Mouse (Mus musculus) embryonic facial prominence, embryonic 14.5 days (tissue): Measurements from ENCODE around the gene Tmem169. TPM values are rescaled to one million over a fixed set of nuclear protein-coding genes. Genes with fewer than 3 reads are reported as not detected.
A peak's percentile ranks its signal among the peaks of the same experiment; 100 is the strongest.

ENCODE experiments used
- ATAC-seq: fragments of 200-750 bp; cut with Nextera tagmentation; 2 replicates; pipeline ENCODE4 v1.8.0; 2017; ENCODE audit warnings: low read depth, moderate number of reproducible peaks, moderate TSS enrichment
- DNase-seq: peaks from one replicate; pipeline ENCODE4 v3.0.0-alpha.2; 2015; ENCODE audit warnings: low spot score
- H3K27ac ChIP-seq: fragments of 300-500 bp; sonication (generic); replicated peaks from 2 replicates; pipeline ENCODE4 v1.5.1; 2014; ENCODE audit warnings: low read depth, mild to moderate bottlenecking, low read length, moderate library complexity
- H3K27me3 ChIP-seq: fragments of 300-500 bp; sonication (generic); replicated peaks from 2 replicates; pipeline ENCODE4 v1.6.1; 2014; ENCODE audit warnings: low read length; ENCODE audit not compliant: control insufficient read depth, insufficient read depth
- H3K36me3 ChIP-seq: fragments of 300-500 bp; sonication (generic); 2 replicates; pipeline ENCODE4 v1.6.1; 2014; ENCODE audit warnings: low read length, mixed read lengths; ENCODE audit not compliant: control insufficient read depth, insufficient read depth
- H3K4me1 ChIP-seq: fragments of 300-500 bp; sonication (generic); 2 replicates; pipeline ENCODE4 v1.6.1; 2014; ENCODE audit warnings: antibody characterized with exemption, low read length; ENCODE audit not compliant: control insufficient read depth, insufficient read depth
- H3K4me2 ChIP-seq: fragments of 300-500 bp; sonication (generic); 2 replicates; pipeline ENCODE4 v1.6.1; 2014; ENCODE audit warnings: low read depth, mild to moderate bottlenecking, low read length, moderate library complexity, mixed read lengths
- H3K4me3 ChIP-seq: fragments of 300-500 bp; sonication (generic); 2 replicates; pipeline ENCODE4 v1.5.1; 2014; ENCODE audit warnings: low read depth, mild to moderate bottlenecking, low read length
- H3K9ac ChIP-seq: fragments of 300-500 bp; sonication (generic); 2 replicates; pipeline ENCODE4 v1.6.1; 2014; ENCODE audit warnings: low read depth, mild to moderate bottlenecking, low read length, moderate library complexity, mixed read lengths
- H3K9me3 ChIP-seq: fragments of 300-500 bp; sonication (generic); 2 replicates; pipeline ENCODE4 v1.6.1; 2016; ENCODE audit warnings: low read length; ENCODE audit not compliant: control insufficient read depth
- WGBS: fragments of 180-500 bp; shearing (Covaris S2); extraction: QIAGEN DNeasy Blood & Tissue Kit; methylation state at CpG from one replicate; pipeline ENCODE4 v1.1.7; 2014; 5-methylcytosine and 5-hydroxymethylcytosine counted together
- polyA plus RNA-seq: library from polyadenylated mRNA; unstranded; fragments of >200 nt; fragmentation: Nextera tagmentation; extraction: Ambion mirVana; gene quantifications from 2 replicates; pipeline ENCODE4 v1.2.1, GENCODE M21; 2014

Gene Tmem169
- polyA plus RNA-seq, 1 experiment from 2014 or later, result 4.0 TPM

GRCm38 (mm10) chr1:72256381-72257256 is 27.6 kb upstream of the Tmem169 start:
- DNase-seq, result no peak
- H3K36me3 ChIP-seq, result 0 out of 2 replicates have a peak, but pooled peaks cover 17% of the 10 kb centered on the region
- H3K4me1 ChIP-seq, result no peaks in the 10 kb centered on the region
- peak overlapping the region; percentile 60 for H3K4me2 ChIP-seq
- no peaks in the 10 kb centered on the region for H3K9me3 ChIP-seq
- ATAC-seq, result no peak
- H3K4me3 ChIP-seq, result 0 out of 2 replicates have a peak overlapping the region, but pooled peaks have one; percentile 39
- no peak overlapping the region for H3K9ac ChIP-seq
- H3K27ac ChIP-seq, result peak overlapping the region; percentile 90
- H3K27me3 ChIP-seq, result no peaks in the 10 kb centered on the region
- WGBS, result 75% methylated on average over 9 of the region's 9 CpGs

- Histone ChIP-seq H3K4me1 (no peaks in the 10 kb centered on the region), H3K9ac (no peak overlapping the region), H3K4me2 (no peak overlapping the region), H3K36me3 (peaks cover 57% of the 10 kb centered on the region), H3K9me3 (no peaks in the 10 kb centered on the region), H3K27ac (no peak overlapping the region), H3K27me3 (no peaks in the 10 kb centered on the region), H3K4me3 (no peak overlapping the region)
- DNase-seq, result no peak
- ATAC-seq, result no peak
- WGBS, result 88% methylated on average over 3 of the region's 3 CpGs
These were observed 21.1 kb upstream of the Tmem169 start for GRCm38 (mm10) chr1:72263099-72263498.

GRCm38 (mm10) chr1:72278085-72278484 is 6.1 kb upstream of the Tmem169 start:
- Histone ChIP-seq H3K36me3 (peaks cover 35% of the 10 kb centered on the region), H3K4me1 (no peaks in the 10 kb centered on the region), H3K9me3 (peaks cover 3% of the 10 kb centered on the region; the same call in 1 of the 2 replicates), H3K4me3 (no peak overlapping the region), H3K4me2 (no peak overlapping the region), H3K27me3 (no peaks in the 10 kb centered on the region), H3K27ac (no peak overlapping the region), H3K9ac (no peak overlapping the region)
- DNase-seq, result no peak
- 94% methylated on average over 3 of the region's 3 CpGs for WGBS
- ATAC-seq, result no peak

- H3K27me3 ChIP-seq, result no peaks in the 10 kb centered on the region
- ATAC-seq, result no peak
- H3K9ac ChIP-seq, result no peak overlapping the region
- no peak overlapping the region for H3K4me2 ChIP-seq
- H3K4me3 ChIP-seq, result no peak overlapping the region
- no peaks in the 10 kb centered on the region for H3K36me3 ChIP-seq
- no peak overlapping the region for H3K27ac ChIP-seq
- 71% methylated on average over 1 of the region's 1 CpGs for WGBS
- no peaks in the 10 kb centered on the region for H3K9me3 ChIP-seq
- no peaks in the 10 kb centered on the region for H3K4me1 ChIP-seq
- DNase-seq, result no peak
These were observed 1.6 kb upstream of the Tmem169 start for GRCm38 (mm10) chr1:72282604-72283003.

DNA sequence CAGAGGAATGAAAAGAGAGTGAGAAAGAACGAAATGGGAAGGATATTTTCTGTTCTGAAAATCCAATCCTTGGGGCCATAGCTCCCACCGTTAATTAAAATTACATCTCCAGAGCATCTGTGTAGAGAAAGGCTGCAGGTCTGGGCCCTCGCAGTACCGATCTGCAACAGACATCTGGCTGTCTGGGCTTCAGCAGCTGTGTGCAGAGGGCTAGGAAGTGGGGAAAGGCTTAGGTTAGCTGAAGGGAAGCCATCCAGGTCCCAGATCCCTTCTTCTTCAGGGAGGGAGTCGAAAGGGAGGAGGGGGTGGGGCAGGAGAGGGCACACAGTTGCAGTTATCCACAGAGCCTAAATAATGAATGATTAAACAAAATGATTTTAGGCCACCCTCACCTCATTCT is 370 bp downstream of the Tmem169 start:
- Histone ChIP-seq H3K4me1 (no peaks in the 10 kb centered on the region), H3K4me3 (peak overlapping the region; percentile 69), H3K9ac (peak overlapping the region; percentile 43), H3K9me3 (no peaks in the 10 kb centered on the region), H3K27ac (no peak overlapping the region), H3K27me3 (no peaks in the 10 kb centered on the region), H3K36me3 (no peaks in the 10 kb centered on the region), H3K4me2 (peak overlapping the region; percentile 81)
- ATAC-seq (peak; percentile 54), DNase-seq (no peak)
- 6% methylated on average over 5 of the region's 5 CpGs for WGBS

DNA sequence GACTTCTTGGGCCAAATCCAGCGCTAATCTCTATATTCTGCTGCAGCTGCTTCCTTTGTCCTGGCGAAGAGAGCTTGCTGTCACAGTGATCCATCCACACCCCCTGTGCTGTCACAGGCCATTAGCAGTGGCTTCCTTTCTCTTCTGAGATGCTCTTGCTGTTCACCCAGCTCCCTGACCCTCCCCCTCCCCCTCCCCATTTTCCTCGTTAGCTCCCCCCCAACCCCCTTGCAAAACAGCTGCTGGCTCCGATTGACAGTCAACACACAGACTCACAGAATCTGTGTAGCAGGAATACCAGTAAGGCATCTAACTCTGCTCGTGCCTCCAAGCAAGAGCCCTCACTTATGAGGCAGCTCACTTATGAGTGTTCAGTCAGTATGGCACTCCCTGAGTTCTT is 2.7 kb downstream of the Tmem169 start:
- Histone ChIP-seq H3K4me2 (no peak overlapping the region), H3K9ac (peak overlapping the region; percentile 30; the same call in 1 of the 2 replicates), H3K27me3 (no peaks in the 10 kb centered on the region), H3K9me3 (no peaks in the 10 kb centered on the region), H3K4me1 (no peaks in the 10 kb centered on the region), H3K27ac (no peak overlapping the region), H3K4me3 (no peak overlapping the region), H3K36me3 (no peaks in the 10 kb centered on the region)
- DNase-seq (peak; percentile 75), ATAC-seq (no peak; the same call in 1 of the 2 replicates)
- 23% methylated on average over 5 of the region's 5 CpGs for WGBS

DNA sequence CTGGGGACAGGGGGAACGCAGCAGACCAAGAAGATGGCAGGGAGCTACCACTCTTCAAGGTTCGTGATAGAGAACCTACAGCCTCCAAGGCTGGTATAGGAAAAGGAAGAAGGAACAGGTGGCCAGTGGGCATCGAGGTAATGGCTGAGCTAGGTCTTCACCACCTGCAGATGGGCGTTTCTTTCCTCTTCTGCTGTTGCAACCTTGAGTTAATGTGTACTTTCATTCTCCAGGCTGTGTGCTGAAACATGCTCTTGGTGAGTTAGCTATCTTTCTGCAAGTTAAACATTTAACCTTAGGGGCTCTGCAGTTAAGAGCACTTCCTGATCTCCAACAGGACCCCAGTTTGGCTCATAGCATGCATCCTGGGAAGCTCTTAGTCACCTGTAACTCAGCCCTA is 3.7 kb downstream of the Tmem169 start:
- no peak overlapping the region for H3K4me3 ChIP-seq
- H3K4me2 ChIP-seq, result no peak overlapping the region
- DNase-seq (no peak), ATAC-seq (no peak)
- WGBS, result 86% methylated on average over 4 of the region's 4 CpGs
- H3K9me3 ChIP-seq, result no peaks in the 10 kb centered on the region
- H3K27ac ChIP-seq, result no peak overlapping the region
- H3K27me3 ChIP-seq, result no peaks in the 10 kb centered on the region
- no peaks in the 10 kb centered on the region for H3K4me1 ChIP-seq
- H3K9ac ChIP-seq, result no peak overlapping the region
- no peaks in the 10 kb centered on the region for H3K36me3 ChIP-seq

GRCm38 (mm10) chr1:72288527-72289150 is 4.5 kb downstream of the Tmem169 start:
- Histone ChIP-seq H3K36me3 (no peaks in the 10 kb centered on the region), H3K9me3 (no peaks in the 10 kb centered on the region), H3K4me2 (no peak overlapping the region), H3K27me3 (no peaks in the 10 kb centered on the region), H3K4me1 (no peaks in the 10 kb centered on the region), H3K27ac (no peak overlapping the region), H3K9ac (no peak overlapping the region), H3K4me3 (no peak overlapping the region)
- WGBS, result 80% methylated on average over 4 of the region's 4 CpGs
- ATAC-seq, result no peak
- DNase-seq, result no peak
